Mouse (Mus musculus) small intestine, adult 2 months (tissue): ENCODE data around the gene Tecpr1.

ENCODE experiments used
- CTCF ChIP-seq: fragments of 200-500 bp; IDR thresholded peaks from 2 replicates; pipeline ENCODE4 v1.5.1; 2012; ENCODE audit warnings: low read depth, mild to moderate bottlenecking, control low read depth, inconsistent platforms, low read length, moderate library complexity, mixed read lengths; ENCODE audit not compliant: insufficient replicate concordance, insufficient read length; ENCODE audit errors: extremely low read depth
- POLR2A ChIP-seq: fragments of 200-500 bp; IDR thresholded peaks from 2 replicates; pipeline ENCODE4 v1.6.1; 2012; ENCODE audit warnings: low read depth, mild to moderate bottlenecking, control low read depth, inconsistent platforms, low read length, moderate library complexity

DNA sequence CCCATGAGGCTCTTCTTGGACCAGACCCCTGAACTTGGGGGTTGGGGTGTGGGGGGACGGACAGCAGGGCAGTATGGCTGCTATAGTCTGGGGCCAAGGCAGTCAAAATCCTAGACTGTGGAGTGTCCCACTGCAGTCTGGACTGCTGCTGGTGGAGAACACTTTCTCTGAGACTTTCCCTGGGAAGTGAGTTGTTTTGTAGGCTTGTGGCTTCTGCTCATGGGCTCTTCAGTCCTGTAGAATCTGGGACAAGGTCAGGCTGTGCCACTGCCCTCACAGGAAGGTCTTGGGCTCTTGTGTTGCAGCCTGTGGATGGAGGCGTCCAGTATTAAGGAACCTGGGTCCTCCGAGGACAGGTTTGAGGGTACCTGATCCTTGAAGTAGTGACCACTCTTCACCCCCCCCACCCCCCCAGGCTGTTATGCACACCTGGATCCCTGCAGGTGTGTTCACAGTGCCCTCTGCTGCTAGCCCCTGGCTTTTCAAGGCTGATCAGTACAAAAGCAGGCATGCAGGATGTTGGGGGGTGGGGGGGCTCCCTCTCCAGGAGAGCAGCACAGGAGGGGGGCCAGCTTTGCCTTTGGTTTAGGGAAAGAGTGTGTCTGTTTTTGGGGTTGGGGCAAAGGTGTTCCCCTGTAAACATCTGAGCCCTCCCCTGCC is 34.2 kb upstream of the Tecpr1 start:
- 0 out of 2 replicates have a peak, but pooled peaks have one; percentile 28 for TF ChIP-seq CTCF
- TF ChIP-seq POLR2A = no peak
